Mouse (Mus musculus) right cerebral cortex, postnatal 14 days (tissue): ENCODE measurements around the gene Fam174a.

Experiments
- DNase-seq: peaks from one replicate; pipeline ENCODE4 v3.0.0; 2022

Fam174a gene

GRCm38 (mm10) chr1:95313393-95314228 is at the start of gene Fam174a:
Gene Fam174a, plus strand, starts transcription at chr1:95313623.
- peak; percentile 92 for DNase-seq

GRCm38 (mm10) chr1:95263843-95264242 is 49.6 kb upstream of the Fam174a start:
- DNase-seq, result no peak

- peak; percentile 12 for DNase-seq
Measured at GRCm38 (mm10) chr1:95267950-95268724, 45.3 kb upstream of the Fam174a start.

DNA sequence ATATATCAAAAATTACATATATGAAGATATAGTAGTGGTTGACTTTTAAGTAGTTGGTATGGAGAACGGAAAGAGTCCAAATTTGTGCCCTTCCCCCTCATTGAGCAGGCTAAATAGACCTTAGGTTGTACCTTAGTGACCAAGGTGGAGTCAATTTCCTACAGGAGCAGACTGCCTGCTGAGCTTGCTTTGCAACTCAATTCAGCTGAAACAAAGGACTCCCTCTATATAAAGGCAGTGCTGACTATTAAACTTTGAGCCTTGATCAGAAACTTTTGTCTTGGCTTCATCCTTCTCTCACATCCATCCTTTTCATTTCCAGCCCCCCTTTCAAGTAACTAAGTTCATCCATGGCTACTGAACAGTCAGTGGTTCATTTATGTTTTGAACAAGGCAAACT is 40.1 kb upstream of the Fam174a start:
- no peak for DNase-seq

DNA sequence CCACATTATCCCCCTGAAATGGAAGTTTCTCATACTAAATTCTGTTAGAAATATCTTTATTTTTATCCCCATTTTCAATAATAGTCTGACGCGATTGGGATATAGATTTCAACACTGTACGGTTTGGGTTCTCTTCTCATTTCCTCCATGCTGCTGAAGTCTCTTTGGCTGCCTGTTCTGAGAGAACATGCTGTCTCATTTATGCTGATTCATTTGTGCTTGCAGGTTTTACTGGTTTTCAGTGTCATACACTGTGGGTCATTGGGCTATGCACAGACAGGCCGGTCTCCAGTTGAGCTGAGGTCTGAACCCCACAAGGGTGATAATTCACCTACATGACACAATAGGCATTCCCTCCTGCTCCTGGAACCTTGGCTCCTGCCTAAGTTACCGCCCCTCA is 5.1 kb upstream of the Fam174a start:
- no peak for DNase-seq

DNA sequence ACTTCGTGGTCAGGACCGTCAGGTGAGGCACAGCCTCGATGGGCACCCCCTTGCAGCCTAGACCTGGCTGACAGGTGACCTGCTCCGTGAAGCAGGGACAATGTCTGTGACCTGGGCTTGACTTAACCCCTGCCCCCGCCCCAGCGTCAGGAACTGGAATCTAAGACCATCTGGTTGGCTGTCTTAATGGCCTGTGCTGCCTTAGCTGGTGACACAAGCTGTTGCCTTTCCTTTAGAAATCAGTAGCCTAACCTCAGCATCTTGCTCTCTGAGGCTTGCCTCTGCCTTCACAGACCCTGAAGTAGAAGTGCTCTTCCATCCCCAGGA is 769 bp downstream of the Fam174a start:
- DNase-seq, result no peak

DNA sequence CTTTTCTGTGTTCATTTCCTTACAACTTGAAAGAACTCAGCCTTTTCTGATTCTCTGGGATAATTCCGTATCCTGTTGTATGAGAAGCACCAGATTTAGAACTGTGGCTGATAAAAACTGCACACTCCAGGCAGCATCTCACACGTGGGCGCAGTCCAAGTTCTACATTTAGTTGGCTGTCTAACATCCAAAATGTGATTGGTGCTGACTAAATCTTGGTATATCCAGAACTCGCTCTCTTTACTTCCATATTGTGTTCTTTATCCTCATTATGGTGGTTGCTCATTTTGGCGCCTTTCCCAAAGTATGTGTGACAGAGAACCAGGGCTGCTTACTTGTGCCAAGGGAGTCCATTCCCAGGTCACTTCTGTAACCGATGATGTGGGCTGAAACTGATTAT is 2.6 kb downstream of the Fam174a start:
- peak; percentile 16 for DNase-seq

DNA sequence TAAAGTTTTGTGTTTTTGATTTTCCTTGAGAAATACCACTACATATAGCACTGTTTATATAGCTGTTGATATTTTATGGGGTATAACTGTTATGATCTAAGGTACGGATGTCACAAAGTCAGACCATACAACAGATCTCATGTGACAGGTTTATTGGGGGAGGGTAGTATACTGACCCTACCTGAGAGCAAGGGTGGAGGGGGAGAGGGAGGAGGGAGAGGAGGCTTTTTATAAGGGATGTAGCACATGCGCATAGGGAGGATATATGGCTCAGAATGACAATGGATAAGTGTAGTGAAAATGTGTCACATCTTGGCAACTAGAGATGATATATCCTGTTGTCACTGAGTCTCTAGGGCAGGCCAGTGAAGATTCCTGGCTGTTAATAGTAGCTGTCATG is 8.8 kb downstream of the Fam174a start:
- DNase-seq, result no peak

- no peak for DNase-seq
Measured at GRCm38 (mm10) chr1:95323004-95323403, 9.6 kb downstream of the Fam174a start.

DNA sequence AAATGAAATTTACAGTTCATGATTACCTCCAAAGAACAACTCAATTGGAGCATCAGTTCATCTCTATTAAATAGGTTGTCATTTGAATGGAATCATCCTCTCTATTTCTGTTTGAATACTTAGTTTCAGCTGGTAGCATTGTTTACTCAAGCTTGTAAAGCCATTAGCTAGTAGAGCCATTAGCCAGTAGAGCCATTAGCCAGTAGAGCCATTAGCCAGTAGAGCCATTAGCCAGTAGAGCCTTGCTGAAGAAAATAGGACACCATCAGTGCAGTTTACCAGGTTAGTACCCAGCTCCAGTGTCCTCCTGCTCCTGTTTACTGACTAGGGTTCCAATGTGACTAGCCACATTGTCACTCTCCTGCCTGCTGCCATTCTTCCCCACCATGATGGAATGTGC is 13.4 kb downstream of the Fam174a start:
- no peak for DNase-seq

DNA sequence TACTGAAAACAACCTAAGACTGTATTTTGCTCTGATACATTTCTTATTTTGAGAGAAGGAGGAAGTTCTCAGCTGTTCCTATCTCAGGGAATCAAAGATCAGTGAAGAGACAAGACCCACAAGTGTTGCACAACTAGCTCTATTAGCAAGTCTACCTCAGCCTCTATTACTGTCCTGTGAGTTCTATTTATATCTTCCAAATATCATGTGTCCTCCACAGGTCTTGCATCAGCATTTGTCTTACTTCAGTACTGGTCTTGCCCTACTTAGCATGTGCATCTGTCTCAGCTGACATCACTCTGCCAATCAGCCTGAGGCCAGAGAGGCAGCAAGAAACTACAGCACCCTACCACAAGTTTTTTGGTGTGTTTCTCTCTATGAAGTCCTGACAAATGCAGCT is 26.2 kb downstream of the Fam174a start:
- no peak for DNase-seq

DNA sequence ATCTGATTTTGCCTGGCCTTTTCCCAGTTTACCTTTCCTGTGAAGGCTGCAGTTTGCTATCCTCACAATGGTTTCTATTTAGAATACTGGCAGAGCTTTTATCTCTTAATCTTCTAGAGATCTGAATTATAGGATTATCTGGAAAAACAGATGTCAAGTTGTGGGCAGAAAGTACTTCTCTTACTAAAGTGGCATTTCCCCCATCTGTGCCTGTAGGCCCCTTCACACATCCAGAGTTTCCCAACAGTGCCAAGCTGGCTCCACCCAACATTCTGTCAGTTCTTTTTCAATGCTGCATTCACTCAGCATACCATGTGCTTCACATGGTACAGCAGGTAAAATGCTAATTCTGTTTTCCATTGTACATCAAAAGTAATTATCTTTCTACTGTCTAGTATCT is 28.8 kb downstream of the Fam174a start:
- peak; percentile 17 for DNase-seq

DNA sequence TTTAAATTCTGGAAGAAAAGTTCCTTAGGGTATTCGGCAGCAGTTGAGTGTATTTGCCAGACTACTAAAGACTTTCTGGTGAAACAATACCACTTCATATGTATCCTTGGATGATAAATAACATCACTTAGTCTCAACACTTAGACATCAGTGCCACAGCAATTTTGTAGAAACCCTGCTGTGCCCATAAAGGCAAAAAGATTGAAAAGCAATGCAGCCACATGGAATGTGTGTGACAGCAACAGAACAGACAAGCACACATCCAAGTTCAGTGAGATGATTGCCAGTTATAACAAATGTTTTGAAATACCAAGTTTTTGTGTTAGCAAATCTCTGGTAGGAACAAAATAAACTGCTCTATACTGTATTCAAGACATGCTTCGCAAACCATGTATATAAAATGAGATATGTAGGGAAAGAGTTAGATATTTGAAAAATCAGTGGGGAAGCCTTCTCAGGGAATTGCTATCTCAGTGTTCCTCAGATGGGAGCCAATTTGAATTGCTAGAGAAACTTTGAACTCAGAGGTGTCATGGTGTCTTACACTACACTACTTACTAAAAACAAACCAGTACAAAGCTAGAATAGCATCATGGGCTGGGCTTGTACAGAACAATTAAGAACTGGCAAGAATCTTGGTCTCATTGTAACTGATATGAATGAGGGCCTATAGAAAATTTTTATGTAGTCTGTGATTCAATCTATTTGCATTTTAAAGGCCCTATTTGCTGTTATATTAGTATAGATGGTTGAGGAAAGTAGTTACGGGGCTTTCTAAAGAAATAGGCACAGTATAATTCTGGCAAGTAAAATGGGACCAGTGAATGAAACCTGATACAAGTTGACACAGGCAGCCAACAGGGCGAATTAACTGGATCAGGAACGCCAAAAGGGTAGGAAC is 30.4 kb downstream of the Fam174a start:
- no peak for DNase-seq

- DNase-seq, result no peak
Measured at GRCm38 (mm10) chr1:95354146-95354545, 40.7 kb downstream of the Fam174a start.

DNA sequence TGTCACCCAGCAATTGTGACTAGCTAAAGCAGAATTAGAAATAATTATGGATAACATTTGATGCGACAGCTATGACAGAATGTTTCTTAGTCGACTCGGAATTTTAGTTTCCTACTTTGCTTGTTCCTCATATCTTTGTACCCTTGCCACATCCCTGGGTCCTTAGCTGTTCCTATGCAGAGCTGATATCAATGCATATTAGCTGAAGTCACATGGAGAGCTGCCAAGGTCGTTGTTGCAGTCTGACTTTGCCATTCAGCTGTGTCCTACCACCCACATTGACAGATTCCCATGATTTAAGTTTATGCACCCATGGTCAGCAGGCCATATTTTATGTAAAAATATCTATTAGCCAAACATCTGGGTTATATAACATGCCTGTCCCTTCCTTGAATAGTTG is 43.5 kb downstream of the Fam174a start:
- DNase-seq, result no peak

GRCm38 (mm10) chr1:95363692-95364091 is 50.3 kb downstream of the Fam174a start:
- DNase-seq, result no peak

- no peak for DNase-seq
Measured at GRCm38 (mm10) chr1:95366616-95367373, 53.4 kb downstream of the Fam174a start.

GRCm38 (mm10) chr1:95367748-95368147 is 54.3 kb downstream of the Fam174a start:
- no peak for DNase-seq

GRCm38 (mm10) chr1:95375443-95375842 is 62.0 kb downstream of the Fam174a start:
- no peak for DNase-seq

DNA sequence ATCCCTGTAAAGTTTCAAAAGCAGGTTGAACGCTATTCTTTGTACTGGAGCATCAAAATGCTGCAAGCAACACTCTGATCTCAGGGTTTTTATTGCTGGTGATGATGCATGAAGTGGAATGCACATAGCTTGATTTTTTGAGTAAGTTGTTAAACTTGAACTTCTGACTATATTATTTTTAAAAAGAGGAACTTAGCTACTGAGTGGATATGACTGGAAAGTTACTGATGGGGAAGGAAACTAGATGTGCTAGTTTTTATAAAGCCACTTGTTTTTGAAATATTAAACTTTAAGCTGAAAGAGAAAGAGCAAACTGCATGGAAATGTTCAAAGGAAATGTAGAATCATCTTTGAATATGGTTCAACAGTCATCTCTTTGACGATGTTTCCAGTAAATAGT is 67.6 kb downstream of the Fam174a start:
- DNase-seq, result no peak
